Mouse (Mus musculus) stomach, embryonic 16.5 days (tissue): ENCODE measurements around the gene Myh11. TPM values are rescaled to one million over a fixed set of nuclear protein-coding genes. Genes with fewer than 3 reads are reported as not detected.

Experiments
- ATAC-seq: fragments of 200-750 bp; cut with Nextera tagmentation; 2 replicates; pipeline ENCODE4 v1.8.0; 2017; ENCODE audit warnings: moderate number of reproducible peaks, moderate TSS enrichment; ENCODE audit not compliant: insufficient read depth, low FRiP score
- H3K27ac ChIP-seq: fragments of 300-500 bp; sonication (generic); 2 replicates; pipeline ENCODE4 v1.5.1; 2014; ENCODE audit warnings: low read length
- H3K27me3 ChIP-seq: fragments of 300-500 bp; sonication (generic); 2 replicates; pipeline ENCODE4 v1.6.1; 2014; ENCODE audit warnings: low read length, control low read depth, mixed read lengths; ENCODE audit not compliant: control insufficient read depth, insufficient read depth
- H3K36me3 ChIP-seq: fragments of 300-500 bp; sonication (generic); 2 replicates; pipeline ENCODE4 v1.6.1; 2014; ENCODE audit warnings: low read length; ENCODE audit not compliant: control insufficient read depth, insufficient read depth
- H3K4me1 ChIP-seq: fragments of 300-500 bp; sonication (generic); 2 replicates; pipeline ENCODE4 v1.6.1; 2014; ENCODE audit warnings: low read length, control low read depth, mixed read lengths; ENCODE audit not compliant: control insufficient read depth, insufficient read depth
- H3K4me2 ChIP-seq: fragments of 300-500 bp; sonication (generic); 2 replicates; pipeline ENCODE4 v1.6.1; 2014; ENCODE audit warnings: low read depth, low read length, mixed read lengths
- H3K4me3 ChIP-seq: fragments of 300-500 bp; sonication (generic); replicated peaks from 2 replicates; pipeline ENCODE4 v1.5.1; 2014; ENCODE audit warnings: mild to moderate bottlenecking, low read length
- H3K9ac ChIP-seq: fragments of 300-500 bp; sonication (generic); 2 replicates; pipeline ENCODE4 v1.6.1; 2014; ENCODE audit warnings: low read length
- H3K9me3 ChIP-seq: fragments of 300-500 bp; sonication (generic); replicated peaks from 2 replicates; pipeline ENCODE4 v1.6.1; 2016; ENCODE audit warnings: low read length, control low read depth; ENCODE audit not compliant: control insufficient read depth
- microRNA counts: library from miRNA; unstranded; fragments of <30 nt; microRNA quantifications from one replicate; lab custom pipeline; 2016
- microRNA-seq: library from miRNA; unstranded; fragments of <30 nt; microRNA quantifications from one replicate; pipeline ENCODE4, GENCODE M21; 2016
- polyA plus RNA-seq: library from polyadenylated mRNA; unstranded; fragments of >200 nt; fragmentation: Nextera tagmentation; extraction: Ambion mirVana; gene quantifications from 2 replicates; pipeline ENCODE4 v1.2.1, GENCODE M21; 2015

Myh11 gene
- polyA plus RNA-seq, 1 experiment from 2014 or later: 294 TPM

DNA sequence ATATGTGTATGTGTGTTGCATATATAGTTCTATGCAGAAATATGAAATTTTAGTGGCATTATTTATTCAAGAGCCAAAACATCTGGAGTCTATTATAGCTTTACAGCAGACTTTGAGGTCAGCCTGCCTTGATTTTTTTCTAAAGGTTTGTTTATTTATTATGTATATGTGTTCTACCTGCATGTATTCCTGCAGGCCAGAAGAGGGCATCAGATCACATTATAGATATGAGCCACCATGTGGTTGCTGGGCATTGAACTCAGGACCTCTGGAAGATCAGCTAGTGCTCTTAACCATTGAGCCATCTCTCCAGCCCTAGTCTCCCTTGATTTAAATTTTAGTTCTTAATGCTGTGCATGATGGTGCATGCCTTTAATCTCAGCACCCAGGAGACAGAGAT, 143.5 kb downstream of the Myh11 start:
- Histone ChIP-seq H3K36me3 (peaks cover 14% of the 10 kb centered on the region), H3K4me2 (no peak overlapping the region), H3K27me3 (no peaks in the 10 kb centered on the region), H3K9me3 (no peaks in the 10 kb centered on the region), H3K9ac (no peak overlapping the region), H3K27ac (no peak overlapping the region), H3K4me1 (no peaks in the 10 kb centered on the region), H3K4me3 (no peak overlapping the region)
- no peak for ATAC-seq

MicroRNA genes within 50 kb of the gene (microRNA counts, 519-probe panel; counts per million panel counts)
- 2,874 counts per million, percentile 66 among the panel's probes with 10 or more counts for microRNA mmu-miR-484 (lab: Ali Mortazavi, UCI)

Small RNA genes within 50 kb of the gene (microRNA-seq; reads per million reads assigned to microRNA genes)
- 2,028 reads per million, percentile 83 among the genes with 10 or more reads in this experiment for gene Mir484

Other genes starting within 250 kb of the Myh11 start
- 78.9 and 87.3 TPM in 2 replicates for gene Nde1, start 128.1 kb downstream of the Myh11 start, polyA plus RNA-seq
- 14.3 and 14.8 TPM in 2 replicates for gene Marf1, start 128.0 kb downstream of the Myh11 start, polyA plus RNA-seq
- gene Fopnl, start 26.0 kb upstream of the Myh11 start, polyA plus RNA-seq: 153 and 154 TPM in 2 replicates
- gene Abcc1, start 70.2 kb upstream of the Myh11 start, polyA plus RNA-seq: 13.6 and 14.3 TPM in 2 replicates